Mouse (Mus musculus): ENCODE measurements around the gene Irak2.

Irak2 gene

DNA sequence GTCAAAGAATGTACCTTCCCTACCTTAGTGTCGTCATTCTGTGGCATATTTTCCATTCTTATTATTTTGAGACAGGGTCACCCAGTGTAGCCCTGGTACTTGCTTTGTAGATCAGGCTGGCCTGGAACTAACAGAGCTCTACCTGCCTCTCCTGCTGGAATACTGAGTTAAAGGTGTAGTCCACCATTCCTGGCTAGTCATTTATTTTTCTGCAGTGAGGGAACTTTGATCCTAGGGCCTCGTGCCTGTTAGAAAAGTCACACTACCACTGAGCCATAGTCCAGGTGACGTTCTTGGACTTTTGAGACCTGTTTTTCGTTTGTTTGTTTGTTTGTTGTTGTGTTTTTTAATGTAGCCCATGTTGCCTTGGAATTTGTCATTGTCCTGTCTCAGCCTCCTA is 934 bp downstream of the Irak2 start:
- DNase-seq (ENCODE audit: low read depth, low spot score), result no peak

DNA sequence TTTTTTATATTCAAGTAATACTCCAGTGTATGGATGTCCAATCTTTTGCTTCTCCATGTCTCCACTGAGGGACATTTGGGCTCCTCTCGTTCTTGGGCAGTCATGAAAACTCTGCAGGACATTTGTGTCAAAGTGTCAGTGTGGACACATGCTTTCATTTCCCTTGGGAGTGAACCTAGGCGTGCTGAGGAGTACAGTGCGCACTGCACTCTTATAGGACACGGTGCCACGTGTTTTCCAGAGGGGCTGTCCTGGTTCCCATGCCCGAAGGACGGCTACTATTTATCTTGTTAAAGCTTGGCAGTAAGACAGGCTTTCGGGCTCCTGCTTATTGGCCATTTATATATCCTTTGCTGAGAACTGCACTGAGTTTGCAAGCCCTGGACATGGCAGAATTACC is 4.3 kb downstream of the Irak2 start:
- no peak for DNase-seq (ENCODE audit: low read depth, low spot score)

- DNase-seq (ENCODE audit: low read depth, low spot score), result no peak
Observed at GRCm38 (mm10) chr6:113643021-113643420, 4.8 kb downstream of the Irak2 start.

- DNase-seq (ENCODE audit: low read depth, low spot score), result no peak
Observed at GRCm38 (mm10) chr6:113643967-113644366, 5.7 kb downstream of the Irak2 start.

GRCm38 (mm10) chr6:113644808-113645207 is 6.5 kb downstream of the Irak2 start:
- DNase-seq (ENCODE audit: low read depth, low spot score), result no peak

GRCm38 (mm10) chr6:113649346-113650196 is 11.3 kb downstream of the Irak2 start:
- no peak for DNase-seq (ENCODE audit: low read depth, low spot score)

- DNase-seq (ENCODE audit: low read depth, low spot score), result no peak
Observed at GRCm38 (mm10) chr6:113650197-113650640, 12.0 kb downstream of the Irak2 start.

DNA sequence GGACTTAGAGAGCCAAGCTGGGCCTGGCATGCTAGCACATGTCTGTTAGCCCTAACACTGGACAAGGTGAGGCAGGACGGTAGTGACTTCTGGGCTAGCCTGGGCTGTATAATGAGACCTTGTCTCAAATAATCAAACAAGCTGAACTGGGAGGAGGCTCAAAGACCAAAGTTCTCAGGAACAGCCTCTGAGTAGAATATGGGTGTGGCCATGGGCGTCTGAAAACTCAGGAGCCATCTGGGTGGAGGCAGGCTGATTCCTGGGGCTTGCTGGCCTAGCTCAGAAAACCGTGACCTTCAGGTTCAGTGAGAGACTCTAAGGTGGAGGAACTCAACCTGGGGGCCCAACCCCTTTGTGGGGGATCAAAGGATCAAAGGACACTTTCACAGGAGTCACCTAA is 13.4 kb downstream of the Irak2 start:
- no peak for DNase-seq (ENCODE audit: low read depth, low spot score)

DNA sequence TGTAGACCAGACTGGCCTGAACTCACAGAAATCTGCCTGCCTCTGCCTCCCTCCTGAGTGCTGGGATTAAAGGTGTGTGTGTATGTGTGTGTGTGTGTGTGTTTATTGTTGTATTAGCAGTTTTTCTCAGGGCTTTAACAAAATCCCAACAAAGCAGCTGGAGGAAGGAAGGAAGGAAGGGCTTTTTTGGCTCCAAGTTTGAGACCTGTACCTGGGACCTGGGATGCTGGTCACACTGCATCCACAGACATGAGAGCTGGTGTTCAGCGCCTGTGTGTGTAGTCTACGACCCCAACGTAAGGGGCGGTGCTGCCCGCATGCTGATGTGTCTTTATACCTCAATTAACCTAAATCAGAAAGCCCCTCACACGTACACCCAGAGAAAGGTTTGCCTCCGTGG is 15.3 kb downstream of the Irak2 start:
- DNase-seq (ENCODE audit: low read depth, low spot score), result no peak

GRCm38 (mm10) chr6:113654102-113654501 is 15.8 kb downstream of the Irak2 start:
- DNase-seq (ENCODE audit: low read depth, low spot score), result no peak

DNA sequence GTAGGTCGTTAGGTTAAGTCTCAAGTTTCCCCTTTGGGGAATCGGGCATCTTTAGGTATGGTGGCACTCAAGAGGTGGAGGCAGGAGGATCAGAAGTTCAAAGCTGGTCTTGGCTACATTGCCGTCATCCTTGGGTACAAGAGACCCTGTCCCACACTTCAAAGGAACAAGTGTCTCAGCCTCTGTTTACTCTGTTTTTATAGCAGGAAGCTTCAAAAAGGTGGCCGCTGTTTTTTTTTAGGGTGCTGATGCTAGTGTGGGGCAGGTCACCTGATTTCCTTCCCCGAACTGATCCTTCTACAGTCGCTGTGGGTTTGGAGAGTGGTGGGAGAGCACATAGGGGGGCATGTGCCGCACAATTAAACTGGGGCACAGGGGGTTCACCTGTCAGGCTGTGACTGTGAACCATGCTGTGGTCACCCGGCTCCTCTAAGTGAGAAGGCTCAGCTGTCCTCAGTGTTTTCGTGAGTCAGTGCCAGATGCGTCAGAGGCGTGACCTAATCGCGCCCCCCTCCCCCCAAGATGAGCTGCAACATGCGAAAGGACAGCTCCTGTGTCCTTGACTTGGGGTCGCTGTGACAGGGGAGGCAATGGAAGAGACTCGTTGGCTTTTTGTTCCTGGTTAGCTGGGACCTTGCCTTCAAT is 16.6 kb downstream of the Irak2 start:
- DNase-seq (ENCODE audit: low read depth, low spot score), result no peak

GRCm38 (mm10) chr6:113655475-113655874 is 17.2 kb downstream of the Irak2 start:
- no peak for DNase-seq (ENCODE audit: low read depth, low spot score)

GRCm38 (mm10) chr6:113656847-113657246 is 18.6 kb downstream of the Irak2 start:
- DNase-seq (ENCODE audit: low read depth, low spot score), result peak; percentile 27

DNA sequence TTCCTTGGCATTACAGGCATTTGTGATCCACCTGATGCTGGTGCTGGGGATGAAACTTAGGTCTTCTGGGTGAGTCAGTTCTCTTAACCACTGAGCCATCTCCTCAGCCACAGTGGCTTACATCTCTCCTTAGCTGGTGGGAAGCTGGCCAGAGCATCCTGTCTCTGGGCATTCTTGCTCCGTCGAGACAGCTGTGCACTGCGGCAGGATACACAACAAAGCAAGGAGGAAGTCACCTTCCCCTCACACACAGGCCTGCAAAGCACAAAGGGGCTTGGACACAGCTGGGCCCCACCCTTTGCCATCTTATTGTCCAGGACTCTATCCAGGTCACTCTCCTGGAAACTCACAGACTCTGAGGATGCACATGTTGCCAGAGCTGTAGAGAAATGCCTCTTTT is 20.0 kb downstream of the Irak2 start:
- DNase-seq (ENCODE audit: low read depth, low spot score), result no peak

DNA sequence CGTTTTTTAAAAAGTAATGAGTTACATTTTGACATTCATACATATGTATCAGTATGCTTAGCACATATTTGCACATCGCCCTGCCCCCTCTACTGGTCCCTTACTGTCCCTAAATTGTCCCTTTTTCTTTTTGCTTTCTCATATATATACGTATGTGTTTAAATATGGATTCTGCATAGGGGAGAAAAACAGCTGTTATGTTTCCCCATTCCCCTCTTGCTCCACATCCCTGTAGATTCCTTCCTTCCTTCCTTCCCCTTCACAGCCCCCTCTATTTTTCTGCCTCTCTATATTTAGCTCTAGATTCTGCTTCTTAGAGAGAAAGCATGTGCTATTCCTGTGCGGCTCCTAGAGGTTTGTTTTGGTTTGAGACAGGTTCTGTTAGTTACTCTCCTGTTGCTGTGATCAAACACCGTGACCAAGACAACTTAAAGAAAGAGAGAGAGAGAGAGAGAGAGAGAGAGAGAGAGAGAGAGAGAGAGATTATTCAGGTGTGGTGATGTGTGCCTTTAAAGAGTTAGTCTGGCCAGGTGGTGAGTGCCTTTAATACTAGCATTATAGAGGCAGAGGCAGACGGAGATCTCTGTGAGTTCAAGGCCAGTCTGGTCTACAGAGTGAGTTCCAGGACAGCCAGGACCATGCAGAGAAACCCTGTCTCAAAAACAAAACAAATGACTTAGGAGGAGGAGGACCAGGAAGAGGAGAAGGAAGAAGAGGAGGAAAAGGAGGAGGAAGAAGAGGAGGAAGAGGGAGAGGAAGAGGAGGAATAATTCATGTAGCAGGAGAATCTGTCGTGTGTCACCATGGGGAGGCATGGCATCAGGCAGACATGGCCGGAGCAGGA is 21.6 kb downstream of the Irak2 start:
- DNase-seq (ENCODE audit: low read depth, low spot score), result no peak

GRCm38 (mm10) chr6:113660492-113661352 is 22.5 kb downstream of the Irak2 start:
- no peak for DNase-seq (ENCODE audit: low read depth, low spot score)

GRCm38 (mm10) chr6:113661353-113662241 is 23.3 kb downstream of the Irak2 start:
- DNase-seq (ENCODE audit: low read depth, low spot score), result peak; percentile 17

DNA sequence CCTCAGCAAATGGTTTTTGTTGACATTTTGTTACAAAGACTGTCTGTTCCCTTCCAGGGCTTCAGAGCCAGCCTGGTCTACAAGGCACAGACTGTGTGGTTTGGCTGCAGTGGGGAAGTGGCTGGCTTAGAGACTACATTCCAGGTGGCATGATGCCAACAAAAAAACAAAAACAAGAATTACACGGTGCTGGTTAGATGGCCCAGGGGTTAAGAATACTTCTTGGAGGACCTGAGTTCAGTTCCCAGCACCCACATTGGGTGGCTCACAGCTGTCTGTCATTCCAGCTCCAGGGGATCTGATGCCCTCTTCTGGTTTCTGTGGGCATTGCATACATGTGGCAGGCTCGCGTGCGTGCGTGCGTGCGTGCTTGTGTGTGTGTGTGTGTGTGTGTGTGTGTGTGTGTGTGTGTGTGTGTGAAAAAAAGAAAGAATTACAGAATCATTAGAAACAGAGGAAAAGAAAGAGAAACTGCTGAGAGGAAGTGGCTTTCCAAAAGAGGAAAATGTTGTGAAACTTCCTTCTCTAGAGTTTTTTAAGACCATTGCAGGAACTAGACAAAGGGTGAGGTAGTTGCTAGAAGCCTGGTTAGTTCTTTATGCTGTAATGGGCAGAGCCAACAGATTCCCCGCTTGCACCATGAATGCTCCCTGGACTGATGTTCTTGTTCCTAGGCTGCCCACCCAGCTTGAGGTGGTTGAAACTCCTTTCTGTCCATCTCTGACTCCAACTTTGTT is 24.9 kb downstream of the Irak2 start:
- no peak for DNase-seq (ENCODE audit: low read depth, low spot score)

DNA sequence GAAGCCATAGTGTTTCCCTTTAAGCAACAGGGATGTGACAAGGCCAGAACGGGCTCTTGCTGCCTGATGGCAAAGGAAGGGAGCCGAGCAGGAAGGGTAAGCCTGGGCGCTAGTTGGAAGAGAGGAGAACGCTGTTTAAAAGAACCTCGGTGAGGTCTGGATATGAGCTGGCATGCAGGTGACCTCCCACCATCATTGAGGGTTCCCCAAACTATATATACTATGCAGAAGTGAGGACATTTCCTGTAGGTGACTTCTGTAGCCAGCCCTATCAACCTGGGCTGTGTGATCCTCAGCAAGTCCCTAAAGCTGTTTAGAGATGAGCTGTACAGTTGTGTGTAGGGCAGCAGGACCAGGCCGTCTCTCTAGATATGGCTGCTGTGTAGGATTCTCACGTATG is 26.0 kb downstream of the Irak2 start:
- DNase-seq (ENCODE audit: low read depth, low spot score), result no peak
